ENCODE assay signal across 8 mouse cellular contexts in genomic region chr9:65578801-65579249, GRCm38 (mm10). TPM values are rescaled to one million over a fixed set of nuclear protein-coding genes. Genes with fewer than 3 reads are reported as not detected.
DNase-seq lines count a peak whose midpoint lies in the region; TF ChIP-seq lines count a peak whose summit lies in the region.

No protein-coding gene starts in this region.

- peaks cover 71% of the 10 kb centered on the region for H3K4me1 ChIP-seq in E14TG2a.4 (replicated peaks; ENCODE audit: low read depth, low read length)
- H3K4me1 ChIP-seq in cortical plate, adult 2 months (ENCODE audit: control insufficient read depth, insufficient read depth, low read length), result no peaks in the 10 kb centered on the region
- peaks cover 58% of the 10 kb centered on the region for H3K4me1 ChIP-seq in midbrain, embryonic 10.5 days
- peaks cover 31% of the 10 kb centered on the region for H3K4me1 ChIP-seq in thymus, adult 2 months (replicated peaks; ENCODE audit: control insufficient read depth, insufficient read depth, low read length)

- 64% methylated on average over 9 of the region's 9 CpGs for WGBS in midbrain, embryonic 10.5 days
- 7% methylated on average over 9 of the region's 9 CpGs for WGBS in thymus, adult 2 months

- no peak for TF ChIP-seq POLR2A in cortical plate, adult 2 months (IDR thresholded peaks at IDR 0.05; ENCODE audit: extremely low read depth, insufficient read depth, low read length)
- TF ChIP-seq POLR2A in thymus, adult 2 months (IDR thresholded peaks at IDR 0.05; ENCODE audit: control insufficient read depth, extremely low read depth, insufficient read depth, low read length, poor library complexity), result no peak

- DNase-seq in heart, postnatal 14 days, result peak; percentile 47 to 57
- peak; percentile 48 to 56 for DNase-seq in kidney, postnatal 4 days
- no peak for DNase-seq in midbrain, embryonic 10.5 days (ENCODE audit: low spot score)
- peak; percentile 45 for DNase-seq in thymus, adult 2 months
- DNase-seq in urinary bladder, adult 18-20 months (ENCODE audit: low spot score in 2 of 2), result no peak
- no peak for DNase-seq in adipocyte (ENCODE audit: low spot score)

- H3K9me3 ChIP-seq in E14TG2a.4 (ENCODE audit: low read length), result no peaks in the 10 kb centered on the region
- no peaks in the 10 kb centered on the region for H3K9me3 ChIP-seq in midbrain, embryonic 10.5 days (replicated peaks)

- TF ChIP-seq CTCF in E14TG2a.4 (conservative IDR thresholded peaks at IDR 0.05; ENCODE audit: low read length), result no peak
- no peak for TF ChIP-seq CTCF in cortical plate, adult 2 months (IDR thresholded peaks at IDR 0.05; ENCODE audit: extremely low read depth, insufficient read depth, low read length)
- no peak for TF ChIP-seq CTCF in thymus, adult 2 months (IDR thresholded peaks at IDR 0.05; ENCODE audit: borderline replicate concordance, control insufficient read depth, extremely low read depth, insufficient read depth, low read length, poor library complexity)

- H3K4me3 ChIP-seq in E14TG2a.4 (replicated peaks; ENCODE audit: low read length), result peak overlapping the region; percentile 86
- peak overlapping the region; percentile 42 for H3K4me3 ChIP-seq in cortical plate, adult 2 months (ENCODE audit: insufficient read depth, low read length)
- peak overlapping the region; percentile 72 for H3K4me3 ChIP-seq in midbrain, embryonic 10.5 days
- H3K4me3 ChIP-seq in thymus, adult 2 months (ENCODE audit: control insufficient read depth, insufficient read depth, low read length), result peak overlapping the region; percentile 85

- no peak overlapping the region for H3K27ac ChIP-seq in cortical plate, adult 2 months (ENCODE audit: insufficient read depth, low read length)
- no peak overlapping the region for H3K27ac ChIP-seq in midbrain, embryonic 10.5 days (replicated peaks)
- peak overlapping the region; percentile 5; the same call in 1 of the 2 replicates for H3K27ac ChIP-seq in thymus, adult 2 months (ENCODE audit: control insufficient read depth, insufficient read depth, low read length)

- intact Hi-C loops in heart, postnatal 14 days (cut with DNase I), result loop anchor here (2.0 kb wide), 1 partner anchor 26 kb away; no protein-coding TSS in a partner anchor

- peaks cover 14% of the 10 kb centered on the region for H3K27me3 ChIP-seq in E14TG2a.4 (ENCODE audit: insufficient read depth, low read length)
- 0 out of 2 replicates have a peak, but pooled peaks cover 5% of the 10 kb centered on the region for H3K27me3 ChIP-seq in midbrain, embryonic 10.5 days (ENCODE audit: low read depth, poor library complexity, severe bottlenecking)
- H3K27me3 ChIP-seq in thymus, adult 2 months (ENCODE audit: control insufficient read depth, insufficient read depth, low read length), result no peaks in the 10 kb centered on the region

- H3K36me3 ChIP-seq in E14TG2a.4 (ENCODE audit: insufficient read depth, low read length), result no peaks in the 10 kb centered on the region
- no peaks in the 10 kb centered on the region for H3K36me3 ChIP-seq in midbrain, embryonic 10.5 days
- no peaks in the 10 kb centered on the region for H3K36me3 ChIP-seq in thymus, adult 2 months (ENCODE audit: control insufficient read depth, insufficient read depth, low read length)

RNA-seq across cellular contexts. Expression of gene Plekho2, which starts 1.0 kb away (rescaled TPM):
- polyA plus RNA-seq in cortical plate, adult 2 months (2012; rRNA removed), result 15.3 and 15.4 TPM in 2 replicates
- total RNA-seq in heart, postnatal 14 days (2021), result 10 to 100 TPM; 14.6 TPM
- polyA plus RNA-seq in midbrain, embryonic 10.5 days (2016; fragmentation: Nextera tagmentation; extraction: Ambion mirVana), result 13.4 and 13.9 TPM in 2 replicates
- 37.9 and 38.8 TPM in 2 replicates for polyA plus RNA-seq in thymus, adult 2 months (2012; rRNA removed)

RNA-seq across cellular contexts. Expression of gene Pif1, which starts 8.1 kb away (rescaled TPM):
- 0.11 and 0.23 TPM in 2 replicates for polyA plus RNA-seq in cortical plate, adult 2 months (2012; rRNA removed)
- 1 to 10 TPM in 1 of 2 experiments, under 1 TPM in 1; 0.79 to 1.3 TPM for total RNA-seq in heart, postnatal 14 days (2021)
- 27.8 and 29.3 TPM in 2 replicates for polyA plus RNA-seq in midbrain, embryonic 10.5 days (2016; fragmentation: Nextera tagmentation; extraction: Ambion mirVana)
- 37.5 and 55.4 TPM in 2 replicates for polyA plus RNA-seq in thymus, adult 2 months (2012; rRNA removed)

RNA-seq across cellular contexts. Expression of gene Rbpms2, which starts 50.6 kb away (rescaled TPM):
- 4.0 and 4.9 TPM in 2 replicates for polyA plus RNA-seq in cortical plate, adult 2 months (2012; rRNA removed)
- total RNA-seq in heart, postnatal 14 days (2021), result 10 to 100 TPM; 39.1 to 40.7 TPM
- polyA plus RNA-seq in midbrain, embryonic 10.5 days (2016; fragmentation: Nextera tagmentation; extraction: Ambion mirVana), result 33.2 and 39.4 TPM in 2 replicates
- 10.5 and 11.5 TPM in 2 replicates for polyA plus RNA-seq in thymus, adult 2 months (2012; rRNA removed)

RNA-seq across cellular contexts. Expression of gene Ankdd1a, which starts 58.8 kb away (rescaled TPM):
- 1.4 and 1.8 TPM in 2 replicates for polyA plus RNA-seq in cortical plate, adult 2 months (2012; rRNA removed)
- total RNA-seq in heart, postnatal 14 days (2021), result not detected
- polyA plus RNA-seq in midbrain, embryonic 10.5 days (2016; fragmentation: Nextera tagmentation; extraction: Ambion mirVana), result 0.10 TPM in 1 of 2 replicates, not detected in the other
- 0.15 TPM in 1 of 2 replicates, not detected in the other for polyA plus RNA-seq in thymus, adult 2 months (2012; rRNA removed)

Comparison
In these comparisons a context has a peak if more than half of its experiments do, and no peak if none do; other contexts are left out.
1. DNase-seq: peak in heart, postnatal 14 days (2 of 2), kidney, postnatal 4 days (2 of 2) and thymus, adult 2 months (single experiment); none in midbrain, embryonic 10.5 days (single experiment), urinary bladder, adult 18-20 months (0 of 2) and adipocyte (single experiment).
2. RNA of gene Pif1, which starts 8.1 kb away (polyA plus RNA-seq): 37.5 to 55.4 TPM in thymus, adult 2 months and 27.8 to 29.3 TPM in midbrain, embryonic 10.5 days; 0.11 to 0.23 TPM in cortical plate, adult 2 months; every median in the first group is over 10 times any median in the second.
3. Peak in every context shown above with its lines, with median percentiles within 50 percentile points of each other: H3K4me3 ChIP-seq.